ENCODE assay signal across 28 mouse cellular contexts in genomic region chr14:60848194-60848593, GRCm38 (mm10).
DNase-seq lines count a peak whose midpoint lies in the region; ATAC-seq and TF ChIP-seq lines count a peak whose summit lies in the region.
"Had no signal": no experiment of that assay in that cellular context is flagged by ENCODE, and none has a peak within 500 bp of the region (broad histone marks: within the 10 kb centered on the region; RNA-seq: fewer than 3 reads in every experiment).

No protein-coding gene starts in this region.

- 78% methylated on average over 5 of the region's 5 CpGs for WGBS in kidney, adult 2 months
- WGBS in liver, adult 2 months = 46% methylated on average over 5 of the region's 5 CpGs
- WGBS in intestine, embryonic 16.5 days = 71% methylated on average over 5 of the region's 5 CpGs
- 65% methylated on average over 5 of the region's 5 CpGs for WGBS in stomach, postnatal 0 days

- no peak overlapping the region for H3K27ac ChIP-seq in kidney, adult 2 months (ENCODE audit: insufficient read depth, low read depth, low read length)
- peak overlapping the region; percentile 71 for H3K27ac ChIP-seq in liver, adult 2 months (replicated peaks; ENCODE audit: insufficient read depth, low read depth, low read length)
- H3K27ac ChIP-seq in intestine, embryonic 16.5 days (ENCODE audit: low read length) = no peak overlapping the region
- H3K27ac ChIP-seq in stomach, postnatal 0 days (replicated peaks) = no peak overlapping the region
- H3K27ac ChIP-seq: embryonic facial prominence, embryonic 12.5 days; embryonic facial prominence, embryonic 15.5 days; gastrocnemius, adult 2 months; heart, embryonic 13.5 days; hindbrain, embryonic 14.5 days had no signal

- no peaks in the 10 kb centered on the region for H3K9me3 ChIP-seq in intestine, embryonic 16.5 days (ENCODE audit: control insufficient read depth, low read length)
- H3K9me3 ChIP-seq in stomach, postnatal 0 days (ENCODE audit: control insufficient read depth, low read length) = no peaks in the 10 kb centered on the region
- H3K9me3 ChIP-seq: embryonic facial prominence, embryonic 12.5 days; embryonic facial prominence, embryonic 15.5 days; G1E; heart, embryonic 13.5 days had no signal

- no peak overlapping the region for H3K9ac ChIP-seq in liver, adult 2 months (ENCODE audit: low read depth, low read length)
- no peak overlapping the region for H3K9ac ChIP-seq in intestine, embryonic 16.5 days (ENCODE audit: low read depth, low read length)
- no peak overlapping the region for H3K9ac ChIP-seq in stomach, postnatal 0 days (ENCODE audit: low read length)
- H3K9ac ChIP-seq: embryonic facial prominence, embryonic 12.5 days; embryonic facial prominence, embryonic 15.5 days; forebrain, postnatal 0 days; heart, embryonic 13.5 days; hindbrain, embryonic 14.5 days had no signal

- peak; percentile 50 for ATAC-seq in intestine, embryonic 16.5 days
- peak; percentile 78 for ATAC-seq in stomach, postnatal 0 days (ENCODE audit: low FRiP score, low TSS enrichment)
- ATAC-seq: forebrain, embryonic 14.5 days; forebrain, postnatal 0 days; Patski had no signal

- no peak for TF ChIP-seq CTCF in kidney, adult 2 months (conservative IDR thresholded peaks at IDR 0.05; ENCODE audit: insufficient read depth, insufficient read length, low read depth, low read length)
- TF ChIP-seq CTCF in liver, adult 2 months (IDR thresholded peaks at IDR 0.05; ENCODE audit: low read depth, low read length) = no peak
- TF ChIP-seq CTCF in stomach, postnatal 0 days (IDR thresholded peaks at IDR 0.05; ENCODE audit: low read depth) = no peak

- H3K4me3 ChIP-seq in kidney, adult 2 months (ENCODE audit: insufficient read depth, low read depth, low read length) = no peak overlapping the region
- no peak overlapping the region for H3K4me3 ChIP-seq in liver, adult 2 months (ENCODE audit: insufficient read depth, low read depth, low read length)
- H3K4me3 ChIP-seq in intestine, embryonic 16.5 days (ENCODE audit: low read length) = no peak overlapping the region
- no peak overlapping the region for H3K4me3 ChIP-seq in stomach, postnatal 0 days (ENCODE audit: low read depth, low read length)
- H3K4me3 ChIP-seq: embryonic facial prominence, embryonic 12.5 days; embryonic facial prominence, embryonic 15.5 days; gastrocnemius, adult 2 months; heart, embryonic 13.5 days had no signal

- H3K4me1 ChIP-seq in kidney, adult 2 months (ENCODE audit: control insufficient read depth, insufficient read depth, low read length) = peaks cover 5% of the 10 kb centered on the region; the same call in 1 of the 2 replicates
- H3K4me1 ChIP-seq in liver, adult 2 months (ENCODE audit: control insufficient read depth, insufficient read depth, low read length) = peaks cover 12% of the 10 kb centered on the region; the same call in 1 of the 2 replicates
- peaks cover 9% of the 10 kb centered on the region; the same call in 1 of the 2 replicates for H3K4me1 ChIP-seq in intestine, embryonic 16.5 days (ENCODE audit: control insufficient read depth, insufficient read depth, low read length)
- no peaks in the 10 kb centered on the region; the same call in 1 of the 2 replicates for H3K4me1 ChIP-seq in stomach, postnatal 0 days (replicated peaks; ENCODE audit: control insufficient read depth, insufficient read depth)

- no peak for TF ChIP-seq POLR2A in kidney, adult 2 months (IDR thresholded peaks at IDR 0.05; ENCODE audit: low read depth, low read length)
- no peak for TF ChIP-seq POLR2A in liver, adult 2 months (IDR thresholded peaks at IDR 0.05; ENCODE audit: extremely low read depth, insufficient read depth, low read length)

- no peaks in the 10 kb centered on the region for H3K79me2 ChIP-seq in liver, adult 2 months (ENCODE audit: control insufficient read depth, insufficient read depth, low read length)

- no peak for TF ChIP-seq EP300 in stomach, postnatal 0 days (optimal IDR thresholded peaks at IDR 0.05)

- DNase-seq in kidney, adult 2 months = peak; percentile 45
- DNase-seq in kidney, adult 18-20 months = no peak
- peak; percentile 79 for DNase-seq in liver, adult 2 months (ENCODE audit: extremely low read depth, low read depth, low spot score)
- DNase-seq in liver = no peak
- DNase-seq in stomach, postnatal 0 days (ENCODE audit: low spot score) = no peak
- no peak for DNase-seq in layer of hippocampus, adult 8-10 months (ENCODE audit: low spot score in 2 of 2)
- DNase-seq: adrenal gland, adult 2 months; adrenal gland, postnatal 14 days; B cell, adult 2 months; cerebellum, adult 11 months; cerebellum, adult 2 months; cerebellum, adult 9-11 months; cerebellum, postnatal 25 days; forebrain, postnatal 0 days; gastrocnemius, adult 2 months; gastrocnemius, postnatal 14 days; heart, adult 11 months; heart, postnatal 14 days; heart, postnatal 4 days had no signal

- H3K4me2 ChIP-seq in intestine, embryonic 16.5 days (ENCODE audit: low read depth, low read length) = no peak overlapping the region
- H3K4me2 ChIP-seq in stomach, postnatal 0 days (replicated peaks; ENCODE audit: low read depth) = no peak overlapping the region
- H3K4me2 ChIP-seq: embryonic facial prominence, embryonic 12.5 days; embryonic facial prominence, embryonic 15.5 days; heart, embryonic 13.5 days; hindbrain, embryonic 14.5 days had no signal

- no peaks in the 10 kb centered on the region; the same call in none of the 2 replicates for H3K36me3 ChIP-seq in kidney, adult 2 months (ENCODE audit: control insufficient read depth, insufficient read depth, low read length)
- H3K36me3 ChIP-seq in liver, adult 2 months (ENCODE audit: control insufficient read depth, insufficient read depth, low read length) = peaks cover 3% of the 10 kb centered on the region; the same call in 1 of the 2 replicates
- no peaks in the 10 kb centered on the region for H3K36me3 ChIP-seq in intestine, embryonic 16.5 days (ENCODE audit: control insufficient read depth, insufficient read depth, low read length)
- no peaks in the 10 kb centered on the region; the same call in none of the 2 replicates for H3K36me3 ChIP-seq in stomach, postnatal 0 days (ENCODE audit: control insufficient read depth, insufficient read depth, low read length)

- H3K27me3 ChIP-seq in kidney, adult 2 months (replicated peaks; ENCODE audit: control insufficient read depth, insufficient read depth, low read length) = no peaks in the 10 kb centered on the region
- H3K27me3 ChIP-seq in liver, adult 2 months (ENCODE audit: control insufficient read depth, insufficient read depth, low read length) = no peaks in the 10 kb centered on the region
- no peaks in the 10 kb centered on the region for H3K27me3 ChIP-seq in intestine, embryonic 16.5 days (replicated peaks; ENCODE audit: control insufficient read depth, insufficient read depth, low read length)
- H3K27me3 ChIP-seq in stomach, postnatal 0 days (ENCODE audit: control insufficient read depth, insufficient read depth, low read length) = no peaks in the 10 kb centered on the region
- H3K27me3 ChIP-seq: CH12.LX; embryonic facial prominence, embryonic 12.5 days; embryonic facial prominence, embryonic 15.5 days; Patski had no signal

Comparison
In these comparisons a context has a peak if more than half of its experiments do, and no peak if none do; other contexts are left out.
1. DNase-seq: peak in kidney, adult 2 months (single experiment) and liver, adult 2 months (single experiment); none in kidney, adult 18-20 months (single experiment), liver (single experiment), stomach, postnatal 0 days (single experiment) and layer of hippocampus, adult 8-10 months (0 of 2).